Mouse (Mus musculus) bone marrow macrophage, adult 2 months (primary cell): ENCODE results near the gene Itga1.

Source experiments
- CTCF ChIP-seq: IDR thresholded peaks from 2 replicates; pipeline ENCODE4 v1.5.1; 2012; ENCODE audit warnings: low read depth, mild to moderate bottlenecking, low read length, moderate library complexity
- POLR2A ChIP-seq: IDR thresholded peaks from 2 replicates; pipeline ENCODE4 v1.6.1; 2012; ENCODE audit warnings: mild to moderate bottlenecking, low read depth, low read length, borderline replicate concordance

DNA sequence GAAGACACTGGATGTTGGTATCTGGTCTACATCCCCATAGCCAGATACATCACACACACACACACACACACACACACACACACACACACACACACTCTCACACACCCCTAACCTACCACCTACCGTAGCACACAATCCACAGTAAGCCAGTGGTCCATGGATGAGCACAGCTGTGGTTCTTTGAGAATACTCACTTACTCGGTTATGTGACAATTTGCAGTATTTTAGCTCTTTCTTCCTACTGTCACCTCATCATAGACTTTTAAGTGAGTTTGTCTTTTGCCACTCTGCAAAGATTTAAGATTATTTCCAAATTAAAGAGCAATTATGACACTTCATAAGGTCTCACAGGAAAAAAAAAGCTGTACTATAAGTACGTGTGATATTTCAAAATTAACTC, 16.4 kb upstream of the Itga1 start:
- TF ChIP-seq POLR2A (no peak), CTCF (no peak)
